Mouse (Mus musculus) bone marrow, adult 2 months (tissue): ENCODE data around the gene Lmo3.

Experiments
- CTCF ChIP-seq: fragments of 200-500 bp; IDR thresholded peaks from 2 replicates; pipeline ENCODE4 v1.5.1; 2011; ENCODE audit warnings: low read length, control low read depth; ENCODE audit not compliant: control insufficient read depth, insufficient read depth
- POLR2A ChIP-seq: fragments of 200-500 bp; IDR thresholded peaks from 2 replicates; pipeline ENCODE4 v1.6.1; 2011; ENCODE audit warnings: low read depth, mild to moderate bottlenecking, control low read depth, low read length, borderline replicate concordance; ENCODE audit not compliant: control insufficient read depth

DNA sequence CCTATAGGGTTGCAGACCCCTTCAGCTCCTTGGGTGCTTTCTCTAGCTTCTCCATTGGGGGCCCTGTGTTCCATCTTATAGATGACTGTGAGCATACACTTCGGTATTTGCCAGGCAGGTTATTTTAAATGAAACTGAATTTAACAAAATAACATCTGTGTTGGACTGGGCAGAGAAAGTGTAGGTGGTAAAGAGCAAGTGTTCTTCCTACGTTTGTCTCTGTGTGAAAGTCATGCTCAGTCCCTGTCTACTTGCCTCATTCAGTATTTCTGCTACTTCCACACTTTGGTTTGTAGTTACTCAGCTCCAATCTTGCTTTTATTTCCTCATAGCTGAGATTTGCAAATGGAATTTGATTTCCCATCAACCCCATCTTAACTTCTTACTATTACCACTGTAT is 46.9 kb downstream of the Lmo3 start:
- TF ChIP-seq POLR2A (no peak), CTCF (no peak)
